Mouse (Mus musculus) ES-E14 (cell line): ENCODE results near the gene Cpne4.

Experiments
- MAFK ChIP-seq: IDR thresholded peaks from 2 replicates; pipeline ENCODE4 v1.6.1; 2014; ENCODE audit warnings: mild to moderate bottlenecking, low read depth, low read length, inconsistent platforms; ENCODE audit not compliant: insufficient read depth
- ZC3H11A ChIP-seq: IDR thresholded peaks from 2 replicates; pipeline ENCODE4 v1.6.1; 2012; ENCODE audit warnings: low read depth, mild to moderate bottlenecking, inconsistent platforms, low read length, borderline replicate concordance
- ZNF384 ChIP-seq: IDR thresholded peaks from 2 replicates; pipeline ENCODE4 v1.6.1; 2012; ENCODE audit warnings: low read depth, low read length, inconsistent platforms

GRCm38 (mm10) chr9:104832934-104833539 lies 286.0 kb downstream of the Cpne4 start:
- TF ChIP-seq MAFK (no peak), ZNF384 (no peak), ZC3H11A (no peak)
